Mouse (Mus musculus) E14TG2a.4 (cell line): Measurements from ENCODE around the gene Il16.

Source experiments
- H3K27me3 ChIP-seq: 2 replicates; pipeline ENCODE4 v1.6.1; 2014; ENCODE audit warnings: low read length, control low read depth; ENCODE audit not compliant: insufficient read depth
- H3K36me3 ChIP-seq: 2 replicates; pipeline ENCODE4 v1.6.1; 2014; ENCODE audit warnings: low read length, control low read depth; ENCODE audit not compliant: insufficient read depth
- H3K4me1 ChIP-seq: replicated peaks from 2 replicates; pipeline ENCODE4 v1.6.1; 2014; ENCODE audit warnings: low read depth, low read length, control low read depth
- H3K4me3 ChIP-seq: replicated peaks from 2 replicates; pipeline ENCODE4 v1.5.1; 2014; ENCODE audit warnings: mild to moderate bottlenecking, low read length
- H3K9me3 ChIP-seq: 2 replicates; pipeline ENCODE4 v1.6.1; 2014; ENCODE audit warnings: low read length, control low read depth
- CTCF ChIP-seq: conservative IDR thresholded peaks from 2 replicates; pipeline ENCODE4 v1.5.1; 2014; ENCODE audit warnings: low read length
- NANOG ChIP-seq: IDR thresholded peaks from 2 replicates; pipeline ENCODE4 v1.6.1; 2014; ENCODE audit warnings: borderline replicate concordance, low read length, mixed read lengths
- POU5F1 ChIP-seq: IDR thresholded peaks from 2 replicates; pipeline ENCODE4 v1.6.1; 2014; ENCODE audit warnings: low read length, borderline replicate concordance

Gene Il16

DNA sequence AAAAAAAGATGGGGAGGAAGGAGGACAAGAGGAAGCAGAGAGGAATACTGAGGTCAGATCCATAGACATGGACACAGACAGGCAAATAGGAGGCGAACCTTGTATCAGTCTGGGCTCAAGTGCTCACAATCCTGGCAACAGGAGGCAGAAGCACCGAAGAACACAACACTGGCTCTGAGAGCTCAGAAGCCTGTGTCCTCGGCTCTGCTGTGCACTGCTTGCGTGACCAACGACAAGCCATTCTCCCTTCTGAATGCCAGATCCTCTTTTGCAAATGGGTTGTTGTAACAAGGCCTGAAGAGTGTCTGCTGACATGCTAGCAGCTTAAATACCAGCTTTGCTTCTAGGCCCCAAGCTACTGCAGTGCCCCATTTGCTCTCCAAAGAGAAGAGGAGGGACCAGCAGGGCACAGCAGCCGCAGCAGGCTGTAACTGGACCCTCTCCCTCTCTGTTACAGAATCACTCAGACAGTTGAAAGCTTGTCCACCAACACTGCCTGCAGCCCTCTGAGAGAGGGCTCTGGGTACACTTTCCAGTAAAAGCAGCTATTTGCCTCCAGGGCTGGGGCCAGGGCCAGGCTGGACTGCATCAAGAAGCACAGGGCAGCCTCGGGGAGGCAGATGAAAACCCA, 5.7 kb downstream of the Il16 start:
- no peak overlapping the region for H3K4me3 ChIP-seq
- H3K36me3 ChIP-seq, result no peaks in the 10 kb centered on the region
- TF ChIP-seq CTCF (no peak), NANOG (no peak), POU5F1 (no peak)
- H3K4me1 ChIP-seq, result peaks cover 17% of the 10 kb centered on the region
- H3K9me3 ChIP-seq, result no peaks in the 10 kb centered on the region
- peaks cover 19% of the 10 kb centered on the region for H3K27me3 ChIP-seq

DNA sequence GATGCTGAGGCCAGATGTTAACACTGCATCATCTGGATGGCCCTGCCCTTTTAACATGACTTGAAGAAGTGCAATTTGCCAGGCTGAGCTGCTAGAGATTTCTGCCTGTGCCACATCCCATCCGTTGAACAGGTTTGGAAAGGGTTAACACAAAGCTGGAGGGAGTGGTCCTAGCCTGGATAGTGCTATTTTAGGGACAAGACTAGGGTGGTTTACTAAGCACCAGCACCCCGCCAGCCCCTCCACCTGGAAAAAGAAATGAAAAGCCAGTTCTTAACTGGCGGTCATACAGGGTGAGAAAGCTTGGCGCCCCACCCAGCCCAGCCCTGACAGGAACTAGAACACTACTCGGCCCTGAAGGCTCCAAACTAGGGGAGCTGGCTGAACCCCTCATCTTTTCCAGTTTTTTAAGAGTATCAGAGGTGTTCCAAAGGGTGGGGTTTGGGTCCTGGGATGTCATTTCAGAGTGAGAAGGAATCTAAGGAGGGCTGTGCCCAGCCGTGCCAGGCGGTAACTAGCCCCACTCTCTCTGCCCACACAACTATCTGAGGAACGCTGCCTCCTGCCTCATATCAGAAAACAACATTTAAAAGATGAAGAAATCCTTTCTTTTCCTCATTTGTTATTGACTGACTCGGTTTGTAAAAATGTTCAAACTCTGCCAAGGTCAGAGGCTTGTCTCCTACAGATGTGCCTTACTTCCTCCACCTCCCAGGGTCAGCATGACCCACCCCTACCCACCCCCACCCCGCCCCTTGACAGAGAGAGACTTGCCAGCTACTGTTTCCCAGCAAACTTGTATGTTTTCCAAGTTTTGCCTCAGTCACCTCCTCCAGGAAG, 6.7 kb downstream of the Il16 start:
- Histone ChIP-seq H3K9me3 (no peaks in the 10 kb centered on the region), H3K4me3 (no peak overlapping the region), H3K4me1 (peaks cover 17% of the 10 kb centered on the region), H3K36me3 (no peaks in the 10 kb centered on the region), H3K27me3 (peaks cover 11% of the 10 kb centered on the region; the same call in 1 of the 2 replicates)
- TF ChIP-seq POU5F1 (no peak), NANOG (no peak), CTCF (no peak)

DNA sequence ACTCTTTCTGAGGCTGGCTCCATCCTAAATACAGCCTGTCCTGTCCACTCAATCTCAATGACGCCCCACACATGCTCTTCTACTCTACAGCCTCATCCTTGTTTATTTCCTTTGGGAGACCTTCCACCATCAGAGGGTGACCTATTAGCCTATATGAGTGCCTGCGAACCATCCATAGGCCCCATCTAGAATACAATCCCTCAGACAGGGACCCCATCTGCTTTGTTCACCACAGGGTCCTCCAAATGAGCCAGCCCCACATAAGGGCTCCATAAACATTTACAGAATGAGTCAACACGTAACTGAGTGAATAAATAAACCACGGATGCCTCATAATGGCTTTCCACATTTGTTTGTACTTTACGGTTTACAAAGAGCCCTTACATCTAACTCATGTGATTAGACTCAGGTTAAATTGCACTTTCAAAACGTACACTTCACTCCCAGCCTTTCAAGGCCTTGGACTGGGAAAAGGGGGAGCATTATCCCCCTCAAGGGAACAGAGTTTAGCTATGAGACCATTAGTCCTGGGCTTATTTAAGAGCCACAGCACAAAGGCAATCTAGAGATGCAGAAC, 7.5 kb downstream of the Il16 start:
- H3K27me3 ChIP-seq, result peaks cover 11% of the 10 kb centered on the region; the same call in 1 of the 2 replicates
- peaks cover 17% of the 10 kb centered on the region for H3K4me1 ChIP-seq
- no peaks in the 10 kb centered on the region for H3K9me3 ChIP-seq
- H3K4me3 ChIP-seq, result no peak overlapping the region
- TF ChIP-seq NANOG, result no peak
- TF ChIP-seq POU5F1, result no peak
- no peak for TF ChIP-seq CTCF
- no peaks in the 10 kb centered on the region for H3K36me3 ChIP-seq

DNA sequence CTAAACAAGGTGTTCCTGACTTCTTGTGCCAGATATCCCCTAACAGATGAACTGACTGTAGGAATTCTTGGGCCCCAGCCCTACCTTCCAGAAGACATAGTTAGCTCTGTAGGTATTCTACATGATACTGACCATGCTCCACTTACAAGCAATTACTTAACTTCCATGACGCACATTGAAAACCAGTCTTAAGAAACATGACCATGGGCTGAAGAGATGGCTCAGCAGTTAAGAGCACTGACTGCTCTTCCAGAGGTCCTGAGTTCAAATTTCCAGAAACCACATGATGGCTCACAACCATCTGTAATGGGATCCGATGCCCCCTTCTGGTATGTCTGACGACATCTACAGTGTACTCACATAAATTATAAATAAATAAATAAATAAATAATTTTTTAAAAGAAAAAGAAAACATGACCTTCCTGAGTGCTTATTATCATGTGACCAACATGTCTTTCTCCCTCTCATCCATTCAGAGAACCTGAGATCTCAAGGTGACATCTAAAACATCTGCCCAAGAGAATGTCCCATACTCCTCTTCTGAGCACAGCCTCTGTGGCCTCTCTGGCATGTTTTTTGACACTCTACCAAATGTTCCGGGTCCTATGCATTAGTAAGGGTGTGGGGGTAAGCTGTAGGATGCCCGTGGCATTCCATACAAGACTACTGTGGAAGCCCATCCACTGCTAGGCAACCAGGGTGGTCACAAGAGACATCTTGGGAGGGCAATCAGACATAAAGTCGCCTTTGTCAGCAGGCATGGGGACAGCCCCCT, 9.0 kb downstream of the Il16 start:
- Histone ChIP-seq H3K4me3 (no peak overlapping the region), H3K36me3 (no peaks in the 10 kb centered on the region), H3K27me3 (peaks cover 8% of the 10 kb centered on the region; the same call in 1 of the 2 replicates), H3K9me3 (no peaks in the 10 kb centered on the region), H3K4me1 (peaks cover 17% of the 10 kb centered on the region)
- no peak for TF ChIP-seq POU5F1
- no peak for TF ChIP-seq CTCF
- TF ChIP-seq NANOG, result no peak

DNA sequence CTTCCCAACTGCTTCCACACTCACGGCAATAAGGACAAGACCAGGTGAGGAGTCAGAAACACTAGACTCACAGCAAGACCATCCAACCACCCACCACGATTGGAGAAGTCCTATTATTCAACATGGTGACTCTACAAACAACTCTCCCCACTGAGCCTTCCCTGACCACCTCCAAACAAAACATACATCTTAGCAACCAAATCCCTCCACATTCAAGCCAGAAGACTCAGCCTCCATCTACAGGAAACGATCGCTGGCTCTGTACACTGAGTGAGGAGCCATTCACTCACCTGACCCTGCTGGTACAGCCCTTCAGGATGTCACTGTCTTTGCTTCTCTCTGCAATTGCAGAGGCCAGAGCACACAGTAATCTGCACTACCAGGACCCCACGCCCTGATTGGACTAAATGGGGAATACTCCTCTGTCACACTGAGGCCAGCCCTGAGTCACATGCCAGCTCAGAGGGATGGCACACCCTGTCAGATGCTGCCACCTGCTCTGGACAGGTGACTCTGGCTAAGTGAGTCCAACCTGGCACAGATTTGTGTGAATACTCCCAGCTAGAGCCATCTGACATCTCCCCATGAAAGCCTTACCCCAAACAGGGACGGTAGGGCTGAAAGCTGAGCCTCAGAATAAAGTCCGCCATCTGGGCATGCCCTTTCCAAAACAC, 10.3 kb downstream of the Il16 start:
- no peak overlapping the region for H3K4me3 ChIP-seq
- peaks cover 8% of the 10 kb centered on the region; the same call in 1 of the 2 replicates for H3K27me3 ChIP-seq
- no peaks in the 10 kb centered on the region for H3K36me3 ChIP-seq
- H3K4me1 ChIP-seq, result peaks cover 17% of the 10 kb centered on the region
- H3K9me3 ChIP-seq, result no peaks in the 10 kb centered on the region
- TF ChIP-seq POU5F1 (no peak), CTCF (no peak), NANOG (no peak)

DNA sequence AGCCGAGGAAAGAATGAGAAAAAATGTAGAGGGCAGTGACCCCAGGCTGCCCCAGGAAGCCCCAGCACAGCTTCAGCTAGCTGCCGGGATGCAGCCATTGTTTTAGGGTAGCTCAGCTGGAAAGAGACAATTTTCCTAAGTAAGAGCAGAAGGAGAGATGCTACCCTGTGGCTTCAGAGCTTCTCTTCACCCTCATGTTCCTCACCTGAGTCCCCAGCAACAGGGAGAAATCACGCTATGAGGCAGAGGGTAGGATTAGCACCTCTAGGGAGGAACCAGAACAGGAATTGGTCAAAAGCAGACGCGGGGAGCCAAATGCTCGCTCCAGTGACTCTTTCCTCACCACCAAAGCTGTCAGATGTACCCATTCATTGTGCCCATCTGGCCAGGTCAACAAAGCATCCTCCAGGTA, 10.8 kb downstream of the Il16 start:
- Histone ChIP-seq H3K27me3 (peaks cover 8% of the 10 kb centered on the region; the same call in 1 of the 2 replicates), H3K4me3 (no peak overlapping the region), H3K36me3 (no peaks in the 10 kb centered on the region), H3K9me3 (no peaks in the 10 kb centered on the region), H3K4me1 (peaks cover 14% of the 10 kb centered on the region)
- TF ChIP-seq NANOG, result no peak
- no peak for TF ChIP-seq POU5F1
- TF ChIP-seq CTCF, result no peak

DNA sequence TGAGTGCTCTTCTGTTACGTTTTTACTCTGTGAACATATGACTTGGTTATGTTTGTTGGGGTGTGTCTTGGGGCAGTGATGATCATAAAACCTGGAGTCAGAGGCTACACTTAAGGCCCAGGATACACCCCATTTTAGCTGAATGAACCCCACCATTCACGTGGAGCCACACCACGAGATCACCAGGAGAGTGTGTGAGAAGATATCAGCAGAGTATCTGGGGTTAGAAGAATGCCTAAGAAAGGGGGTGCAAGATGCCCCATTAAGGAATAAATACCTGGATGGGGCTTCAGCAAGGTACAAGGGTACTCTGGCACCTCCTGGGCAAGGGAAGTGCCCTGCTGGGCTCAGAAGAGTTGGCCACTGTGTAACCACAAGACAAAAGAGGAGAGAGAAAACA, 11.3 kb downstream of the Il16 start:
- Histone ChIP-seq H3K9me3 (no peaks in the 10 kb centered on the region), H3K4me3 (no peak overlapping the region), H3K36me3 (no peaks in the 10 kb centered on the region), H3K27me3 (peaks cover 8% of the 10 kb centered on the region; the same call in 1 of the 2 replicates), H3K4me1 (peaks cover 10% of the 10 kb centered on the region)
- TF ChIP-seq NANOG (no peak), CTCF (no peak), POU5F1 (no peak)

DNA sequence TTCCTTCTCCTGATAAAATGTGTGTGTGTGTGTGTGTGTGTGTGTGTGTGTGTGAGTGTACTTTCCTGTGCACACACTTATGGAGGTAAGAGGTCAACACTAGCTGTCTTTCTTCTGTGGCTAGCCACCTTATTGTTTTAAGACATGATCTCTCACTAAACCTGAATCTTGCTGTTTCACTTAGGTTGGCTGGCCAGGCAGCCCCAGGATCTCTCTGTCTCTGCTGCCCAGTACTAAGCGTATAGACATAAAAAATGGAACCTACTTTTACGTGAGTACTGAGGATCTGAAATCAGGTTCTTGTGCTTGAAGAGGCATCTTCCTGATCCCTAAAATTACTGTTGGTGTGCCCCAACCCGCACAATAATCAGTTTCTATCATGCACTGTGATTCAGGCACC, 12.7 kb downstream of the Il16 start:
- Histone ChIP-seq H3K9me3 (no peaks in the 10 kb centered on the region), H3K36me3 (no peaks in the 10 kb centered on the region), H3K4me1 (no peaks in the 10 kb centered on the region), H3K4me3 (no peak overlapping the region), H3K27me3 (peaks cover 8% of the 10 kb centered on the region; the same call in 1 of the 2 replicates)
- TF ChIP-seq POU5F1 (no peak), NANOG (no peak), CTCF (no peak)
